Mouse (Mus musculus) midbrain, embryonic 15.5 days (tissue): ENCODE measurements around the gene Olfr935. TPM values are rescaled to one million over a fixed set of nuclear protein-coding genes. Genes with fewer than 3 reads are reported as not detected.

Experiments
- ATAC-seq: fragments of 200-750 bp; cut with Nextera tagmentation; replicated peaks from 2 replicates; pipeline ENCODE4 v1.8.0; 2017; ENCODE audit warnings: moderate TSS enrichment
- H3K27ac ChIP-seq: fragments of 300-500 bp; sonication (generic); 2 replicates; pipeline ENCODE4 v1.5.1; 2015; ENCODE audit warnings: mild to moderate bottlenecking, inconsistent platforms
- H3K27me3 ChIP-seq: fragments of 300-500 bp; sonication (generic); replicated peaks from 2 replicates; pipeline ENCODE4 v1.6.1; 2015; ENCODE audit warnings: inconsistent platforms
- H3K36me3 ChIP-seq: fragments of 300-500 bp; sonication (generic); replicated peaks from 2 replicates; pipeline ENCODE4 v1.6.1; 2015; ENCODE audit warnings: inconsistent platforms
- H3K4me1 ChIP-seq: fragments of 300-500 bp; sonication (generic); 2 replicates; pipeline ENCODE4 v1.6.1; 2015; ENCODE audit warnings: inconsistent platforms
- H3K4me2 ChIP-seq: fragments of 300-500 bp; sonication (generic); 2 replicates; pipeline ENCODE4 v1.6.1; 2015; ENCODE audit warnings: inconsistent platforms, mild to moderate bottlenecking, moderate library complexity
- H3K4me3 ChIP-seq: fragments of 300-500 bp; sonication (generic); 2 replicates; pipeline ENCODE4 v1.5.1; 2015; ENCODE audit warnings: mild to moderate bottlenecking, inconsistent platforms
- H3K9ac ChIP-seq: fragments of 300-500 bp; sonication (generic); 2 replicates; pipeline ENCODE4 v1.6.1; 2015; ENCODE audit warnings: mild to moderate bottlenecking, inconsistent platforms
- H3K9me3 ChIP-seq: fragments of 300-500 bp; sonication (generic); 2 replicates; pipeline ENCODE4 v1.6.1; 2016; ENCODE audit warnings: inconsistent platforms
- WGBS: fragments of 180-500 bp; shearing (Covaris S2); methylation state at CpG from one replicate; pipeline ENCODE4 v1.1.7; 2015; ENCODE audit warnings: mixed read lengths; 5-methylcytosine and 5-hydroxymethylcytosine counted together
- microRNA-seq: library from miRNA; unstranded; fragments of <30 nt; microRNA quantifications from one replicate; pipeline ENCODE4, GENCODE M21; 2016
- polyA plus RNA-seq: library from polyadenylated mRNA; unstranded; fragments of >200 nt; fragmentation: Nextera tagmentation; extraction: Ambion mirVana; gene quantifications from 2 replicates; pipeline ENCODE4 v1.2.1, GENCODE M21; 2015

Gene Olfr935
- not detected in 2 replicates for polyA plus RNA-seq

DNA sequence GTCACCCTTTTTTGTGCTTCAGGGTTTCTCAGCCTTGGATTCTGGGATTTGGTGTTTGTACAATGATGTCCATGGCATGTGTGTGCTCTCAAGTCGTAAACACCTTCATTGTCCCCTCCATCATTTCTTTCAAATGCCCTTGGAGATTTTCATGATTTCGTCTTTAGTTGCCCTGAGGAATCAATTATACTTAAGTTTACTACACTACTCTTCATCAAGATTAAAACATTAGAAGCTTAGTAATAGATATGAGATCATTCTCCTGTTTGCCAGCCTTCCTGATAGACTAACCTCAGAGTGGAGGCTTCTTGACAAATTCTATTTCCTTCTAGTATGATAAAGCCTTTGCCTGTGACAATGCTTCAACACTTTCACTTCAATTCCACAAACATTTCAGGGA is at the start of gene Olfr935:
Olfr935 (minus strand) TSS at position 101 of the 400 bp plus-strand sequence.
- Histone ChIP-seq H3K9ac (no peak within 1 kb of the TSS), H3K4me2 (no peak within 1 kb of the TSS), H3K9me3 (no peaks in the 10 kb centered on the region), H3K36me3 (no peaks in the 10 kb centered on the region), H3K4me3 (no peak within 1 kb of the TSS), H3K27me3 (no peaks in the 10 kb centered on the region), H3K4me1 (no peaks in the 10 kb centered on the region), H3K27ac (no peak within 1 kb of the TSS)
- ATAC-seq: no peak
- WGBS: 80% methylated on average over 2 of the region's 2 CpGs

DNA sequence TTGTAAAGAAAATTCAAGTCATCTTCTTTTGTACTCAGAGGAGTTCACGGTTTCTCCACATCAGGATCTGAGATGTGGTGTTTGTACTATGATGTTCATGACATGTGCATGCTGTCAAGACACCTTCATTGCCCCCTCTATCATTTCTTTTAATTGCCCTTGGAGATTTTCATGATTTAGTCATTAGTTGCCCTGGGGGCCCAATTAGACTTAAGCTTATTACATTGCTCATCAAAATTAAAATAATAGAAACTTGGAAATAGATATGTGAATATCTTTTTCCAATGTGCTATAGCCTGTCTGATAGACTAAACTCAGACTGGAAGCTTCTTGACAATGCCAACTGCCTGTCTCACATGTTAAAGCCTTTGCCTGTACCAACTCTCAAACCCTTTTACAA is 23.8 kb upstream of the Olfr935 start, which contains the start of gene Olfr146:
Olfr146 (minus strand) TSS at position 101 of the 400 bp plus-strand sequence.
- WGBS: 79% methylated on average over 1 of the region's 1 CpGs
- ATAC-seq: no peak
- no peaks in the 10 kb centered on the region for H3K9me3 ChIP-seq
- no peaks in the 10 kb centered on the region for H3K27me3 ChIP-seq
- no peak within 1 kb of the TSS for H3K27ac ChIP-seq
- H3K36me3 ChIP-seq: no peaks in the 10 kb centered on the region
- no peak within 1 kb of the TSS for H3K4me3 ChIP-seq
- H3K4me2 ChIP-seq: no peak within 1 kb of the TSS
- no peaks in the 10 kb centered on the region for H3K4me1 ChIP-seq
- no peak within 1 kb of the TSS for H3K9ac ChIP-seq

- Histone ChIP-seq H3K4me2 (no peak within 1 kb of the TSS), H3K9me3 (no peaks in the 10 kb centered on the region), H3K27ac (no peak within 1 kb of the TSS), H3K4me3 (no peak within 1 kb of the TSS), H3K36me3 (no peaks in the 10 kb centered on the region), H3K27me3 (no peaks in the 10 kb centered on the region), H3K9ac (no peak within 1 kb of the TSS), H3K4me1 (no peaks in the 10 kb centered on the region)
- ATAC-seq: no peak
- WGBS: 93% methylated on average over 2 of the region's 2 CpGs
Measured at GRCm38 (mm10) chr9:38988215-38988614, 11.3 kb downstream of the Olfr935 start, which contains the start of gene Olfr934. Olfr934 (minus strand) TSS chr9:38988315.

DNA sequence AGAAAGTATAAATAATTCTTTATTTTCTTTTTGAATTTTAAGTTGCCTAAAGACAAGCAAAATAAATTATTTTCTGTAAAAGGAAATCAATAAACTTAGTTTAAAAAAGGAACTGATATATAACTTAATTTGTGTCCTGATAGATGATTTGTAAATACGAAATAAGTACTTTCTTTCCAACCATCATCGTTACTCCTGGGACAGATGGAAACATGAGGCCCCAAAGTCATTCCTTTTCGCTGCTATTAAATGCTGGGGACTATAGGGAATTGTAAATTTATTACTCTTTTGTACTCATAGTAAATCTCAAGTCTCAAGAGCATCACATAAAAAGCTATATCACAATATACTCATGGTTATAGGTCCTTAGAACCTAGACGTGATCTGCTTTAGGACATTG is 27.5 kb downstream of the Olfr935 start, which contains the start of gene Olfr933:
Olfr933 (plus strand) TSS at position 301 of the 400 bp plus-strand sequence.
- Histone ChIP-seq H3K36me3 (no peaks in the 10 kb centered on the region), H3K27ac (no peak within 1 kb of the TSS), H3K4me2 (no peak within 1 kb of the TSS), H3K9me3 (no peaks in the 10 kb centered on the region), H3K9ac (no peak within 1 kb of the TSS), H3K27me3 (no peaks in the 10 kb centered on the region), H3K4me3 (no peak within 1 kb of the TSS), H3K4me1 (no peaks in the 10 kb centered on the region)
- 80% methylated on average over 4 of the region's 4 CpGs for WGBS
- no peak for ATAC-seq

DNA sequence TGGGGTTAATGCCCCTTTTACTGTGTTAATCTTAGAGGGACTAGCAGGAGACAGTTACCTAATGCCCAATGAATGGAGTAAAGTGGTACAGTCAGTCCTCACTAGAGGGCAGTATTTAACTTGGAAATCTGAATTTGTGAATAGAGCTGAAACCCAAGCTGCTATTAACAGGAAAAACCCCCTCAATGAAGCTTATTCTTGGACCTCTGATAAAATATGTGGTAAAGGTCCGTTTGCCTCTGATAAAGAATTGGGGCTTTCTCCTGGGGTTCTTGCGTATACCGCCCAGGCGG is 45.4 kb downstream of the Olfr935 start:
- H3K4me2 ChIP-seq: no peak overlapping the region
- WGBS: 89% methylated on average over 4 of the region's 4 CpGs
- no peak overlapping the region for H3K4me3 ChIP-seq
- ATAC-seq: no peak
- H3K36me3 ChIP-seq: no peaks in the 10 kb centered on the region
- H3K27me3 ChIP-seq: no peaks in the 10 kb centered on the region
- no peaks in the 10 kb centered on the region for H3K4me1 ChIP-seq
- H3K27ac ChIP-seq: no peak overlapping the region
- no peaks in the 10 kb centered on the region for H3K9me3 ChIP-seq
- H3K9ac ChIP-seq: no peak overlapping the region

GRCm38 (mm10) chr9:38953401-38954123 is 45.9 kb downstream of the Olfr935 start:
- Histone ChIP-seq H3K4me3 (no peak overlapping the region), H3K36me3 (no peaks in the 10 kb centered on the region), H3K27me3 (no peaks in the 10 kb centered on the region), H3K9ac (no peak overlapping the region), H3K4me1 (no peaks in the 10 kb centered on the region), H3K27ac (no peak overlapping the region), H3K9me3 (no peaks in the 10 kb centered on the region), H3K4me2 (no peak overlapping the region)
- no peak for ATAC-seq
- WGBS: 83% methylated on average over 7 of the region's 7 CpGs

Small RNAs within 50 kb of the gene (microRNA-seq; reads per million reads assigned to microRNA genes)
- not detected for gene Gm25529

Other genes starting within 250 kb of the Olfr935 start
- not detected in 2 replicates for gene Olfr920, start 247.4 kb downstream of the Olfr935 start, polyA plus RNA-seq
- not detected in 2 replicates for gene Olfr921, start 226.6 kb downstream of the Olfr935 start, polyA plus RNA-seq
- not detected in 2 replicates for gene Olfr922, start 185.1 kb downstream of the Olfr935 start, polyA plus RNA-seq
- gene Olfr923, start 173.1 kb downstream of the Olfr935 start, polyA plus RNA-seq: not detected in 2 replicates
- gene Olfr924, start 155.2 kb downstream of the Olfr935 start, polyA plus RNA-seq: not detected in 2 replicates
- not detected in 2 replicates for gene Olfr26, start 144.6 kb downstream of the Olfr935 start, polyA plus RNA-seq
- gene Olfr926, start 122.6 kb downstream of the Olfr935 start, polyA plus RNA-seq: not detected in 2 replicates
- not detected in 2 replicates for gene Olfr930, start 69.9 kb downstream of the Olfr935 start, polyA plus RNA-seq
- not detected in 2 replicates for gene Olfr933, start 27.4 kb downstream of the Olfr935 start, polyA plus RNA-seq
- gene Olfr934, start 11.4 kb downstream of the Olfr935 start, polyA plus RNA-seq: not detected in 2 replicates
- gene Olfr146, start 23.7 kb upstream of the Olfr935 start, polyA plus RNA-seq: not detected in 2 replicates
- not detected in 2 replicates for gene Olfr937, start 65.3 kb upstream of the Olfr935 start, polyA plus RNA-seq
- not detected in 2 replicates for gene Olfr938, start 79.2 kb upstream of the Olfr935 start, polyA plus RNA-seq
- not detected in 2 replicates for gene Olfr27, start 128.4 kb upstream of the Olfr935 start, polyA plus RNA-seq
- gene Olfr943, start 166.6 kb upstream of the Olfr935 start, polyA plus RNA-seq: not detected in 2 replicates
- not detected in 2 replicates for gene Olfr944, start 202.2 kb upstream of the Olfr935 start, polyA plus RNA-seq